Mouse (Mus musculus) embryonic facial prominence, embryonic 14.5 days (tissue): ENCODE results near the gene Actn4. TPM values are rescaled to one million over a fixed set of nuclear protein-coding genes. Genes with fewer than 3 reads are reported as not detected.
"Not testable (repeated sequence)": the region's sequence is repeated elsewhere in the genome, so short reads cannot be mapped to it uniquely, and the experiment has no call there.

Experiments used
- ATAC-seq: fragments of 200-750 bp; cut with Nextera tagmentation; 2 replicates; pipeline ENCODE4 v1.8.0; 2017; ENCODE audit warnings: low read depth, moderate number of reproducible peaks, moderate TSS enrichment
- DNase-seq: peaks from one replicate; pipeline ENCODE4 v3.0.0-alpha.2; 2015; ENCODE audit warnings: low spot score
- H3K27ac ChIP-seq: fragments of 300-500 bp; sonication (generic); replicated peaks from 2 replicates; pipeline ENCODE4 v1.5.1; 2014; ENCODE audit warnings: low read depth, mild to moderate bottlenecking, low read length, moderate library complexity
- H3K27me3 ChIP-seq: fragments of 300-500 bp; sonication (generic); replicated peaks from 2 replicates; pipeline ENCODE4 v1.6.1; 2014; ENCODE audit warnings: low read length; ENCODE audit not compliant: control insufficient read depth, insufficient read depth
- H3K36me3 ChIP-seq: fragments of 300-500 bp; sonication (generic); 2 replicates; pipeline ENCODE4 v1.6.1; 2014; ENCODE audit warnings: low read length, mixed read lengths; ENCODE audit not compliant: control insufficient read depth, insufficient read depth
- H3K4me1 ChIP-seq: fragments of 300-500 bp; sonication (generic); 2 replicates; pipeline ENCODE4 v1.6.1; 2014; ENCODE audit warnings: antibody characterized with exemption, low read length; ENCODE audit not compliant: control insufficient read depth, insufficient read depth
- H3K4me2 ChIP-seq: fragments of 300-500 bp; sonication (generic); 2 replicates; pipeline ENCODE4 v1.6.1; 2014; ENCODE audit warnings: low read depth, mild to moderate bottlenecking, low read length, moderate library complexity, mixed read lengths
- H3K4me3 ChIP-seq: fragments of 300-500 bp; sonication (generic); 2 replicates; pipeline ENCODE4 v1.5.1; 2014; ENCODE audit warnings: low read depth, mild to moderate bottlenecking, low read length
- H3K9ac ChIP-seq: fragments of 300-500 bp; sonication (generic); 2 replicates; pipeline ENCODE4 v1.6.1; 2014; ENCODE audit warnings: low read depth, mild to moderate bottlenecking, low read length, moderate library complexity, mixed read lengths
- H3K9me3 ChIP-seq: fragments of 300-500 bp; sonication (generic); 2 replicates; pipeline ENCODE4 v1.6.1; 2016; ENCODE audit warnings: low read length; ENCODE audit not compliant: control insufficient read depth
- WGBS: fragments of 180-500 bp; shearing (Covaris S2); extraction: QIAGEN DNeasy Blood & Tissue Kit; methylation state at CpG from one replicate; pipeline ENCODE4 v1.1.7; 2014; 5-methylcytosine and 5-hydroxymethylcytosine counted together
- polyA plus RNA-seq: library from polyadenylated mRNA; unstranded; fragments of >200 nt; fragmentation: Nextera tagmentation; extraction: Ambion mirVana; gene quantifications from 2 replicates; pipeline ENCODE4 v1.2.1, GENCODE M21; 2014

Gene Actn4
- polyA plus RNA-seq, 1 experiment from 2014 or later: 256 TPM

GRCm38 (mm10) chr7:28876099-28876498, 86.0 kb downstream of the Actn4 start:
- H3K27me3 ChIP-seq: no peaks in the 10 kb centered on the region
- ATAC-seq (no peak), DNase-seq (no peak)
- H3K4me2 ChIP-seq: no peak overlapping the region
- H3K4me1 ChIP-seq: no peaks in the 10 kb centered on the region
- H3K4me3 ChIP-seq: no peak overlapping the region
- no peaks in the 10 kb centered on the region for H3K9me3 ChIP-seq
- no peaks in the 10 kb centered on the region for H3K36me3 ChIP-seq
- 68% methylated on average over 4 of the region's 4 CpGs for WGBS
- no peak overlapping the region for H3K9ac ChIP-seq
- no peak overlapping the region for H3K27ac ChIP-seq

- DNase-seq: no peak
- ATAC-seq: no peak
- H3K36me3 ChIP-seq: no peaks in the 10 kb centered on the region
- no peak overlapping the region for H3K9ac ChIP-seq
- H3K27me3 ChIP-seq: no peaks in the 10 kb centered on the region
- no peak overlapping the region for H3K27ac ChIP-seq
- WGBS: 42% methylated on average over 2 of the region's 2 CpGs
- no peak overlapping the region for H3K4me2 ChIP-seq
- H3K4me1 ChIP-seq: no peaks in the 10 kb centered on the region
- no peaks in the 10 kb centered on the region for H3K9me3 ChIP-seq
- H3K4me3 ChIP-seq: no peak overlapping the region
Measured at GRCm38 (mm10) chr7:28874565-28874964, 87.6 kb downstream of the Actn4 start.

DNA sequence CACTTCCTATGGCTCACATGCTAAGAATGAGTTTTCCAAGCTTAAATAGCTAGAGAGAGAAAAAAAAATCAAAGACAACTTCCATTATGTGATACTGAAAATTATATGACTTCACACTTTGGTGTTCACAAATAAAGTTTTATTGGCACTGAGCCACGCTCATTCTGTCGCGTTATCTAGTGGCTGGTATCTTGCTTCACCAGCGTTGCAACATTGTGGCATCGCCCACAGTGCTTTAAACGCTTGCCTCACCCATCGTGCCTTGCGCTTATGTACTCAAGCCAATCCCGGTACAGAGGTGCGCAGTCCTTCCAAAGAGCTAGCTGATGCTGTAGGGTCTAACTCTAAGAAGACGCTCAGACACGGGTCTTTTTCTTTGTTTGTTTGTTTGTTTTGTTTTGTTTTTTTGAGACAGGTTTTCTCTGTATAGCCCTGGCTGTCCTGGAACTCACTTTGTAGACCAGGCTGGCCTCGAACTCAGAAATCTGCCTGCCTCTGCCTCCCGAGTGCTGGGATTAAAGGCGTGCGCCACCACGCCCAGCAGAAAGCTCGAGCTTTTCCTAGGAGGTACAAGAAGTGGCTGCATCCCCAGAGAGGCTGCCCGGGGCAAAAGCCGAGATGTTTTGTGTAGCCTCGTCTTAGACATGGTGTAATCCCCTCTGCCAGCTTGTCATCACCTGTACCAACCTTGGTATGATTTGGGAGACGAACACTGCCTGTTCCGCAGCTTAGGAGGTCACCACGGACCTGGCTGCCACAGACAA, 91.1 kb downstream of the Actn4 start:
- WGBS: 90% methylated on average over 24 of the region's 24 CpGs
- no peak overlapping the region for H3K4me3 ChIP-seq
- H3K4me2 ChIP-seq: no peak overlapping the region
- ATAC-seq (no peak), DNase-seq (no peak)
- H3K36me3 ChIP-seq: no peaks in the 10 kb centered on the region
- no peaks in the 10 kb centered on the region for H3K27me3 ChIP-seq
- no peak overlapping the region for H3K27ac ChIP-seq
- no peak overlapping the region for H3K9ac ChIP-seq
- no peaks in the 10 kb centered on the region for H3K9me3 ChIP-seq
- no peaks in the 10 kb centered on the region; the same call in 1 of the 2 replicates for H3K4me1 ChIP-seq

DNA sequence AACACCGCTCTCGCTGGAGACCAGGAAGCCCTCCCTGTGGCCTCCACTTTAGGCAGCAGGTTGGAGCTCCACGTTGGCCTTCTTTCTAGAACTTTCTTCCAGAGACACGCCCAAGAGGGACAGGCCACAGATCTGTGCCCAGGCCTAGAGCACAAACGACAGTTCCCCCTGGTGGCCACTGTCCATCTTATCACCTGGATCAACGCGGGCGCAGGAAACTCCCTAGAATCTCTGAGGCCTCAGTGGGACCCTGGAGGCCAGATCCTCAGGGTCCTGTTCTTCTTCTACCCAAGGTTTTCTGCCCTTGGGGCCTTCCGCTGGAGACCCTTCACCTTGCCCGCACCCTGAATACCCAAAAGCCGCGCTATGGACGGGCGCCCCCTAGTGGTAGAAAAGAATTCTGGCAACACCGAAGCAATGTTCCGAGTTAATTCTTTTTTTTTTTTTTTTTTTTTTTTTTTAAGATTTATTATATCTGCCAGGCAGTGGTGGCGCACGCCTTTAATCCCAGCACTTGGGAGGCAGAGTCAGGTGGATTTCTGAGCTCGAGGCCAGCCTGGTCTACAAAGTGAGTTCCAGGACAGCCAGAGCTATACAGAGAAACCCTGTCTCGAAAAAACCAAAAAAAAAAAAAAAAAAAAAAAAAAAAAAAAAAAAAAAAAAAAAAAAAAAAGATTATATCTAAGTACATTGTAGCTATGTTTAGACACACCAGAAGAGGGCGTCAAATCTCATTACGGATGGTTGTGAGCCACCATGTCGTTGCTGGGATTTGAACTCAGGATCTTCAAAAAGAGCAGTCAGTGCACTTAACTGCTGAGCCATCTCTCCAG, 94.4 kb downstream of the Actn4 start:
- H3K27ac ChIP-seq: 0 out of 2 replicates have a peak overlapping the region, but pooled peaks have one; percentile 21
- H3K27me3 ChIP-seq, ATAC-seq, H3K9ac ChIP-seq, H3K36me3 ChIP-seq, H3K4me3 ChIP-seq, H3K9me3 ChIP-seq: not testable (repeated sequence)
- WGBS: 30% methylated on average over 23 of the region's 23 CpGs
- peak overlapping the region; percentile 29; the same call in 1 of the 2 replicates for H3K4me2 ChIP-seq
- DNase-seq: peak; percentile 69
- peaks cover 15% of the 10 kb centered on the region; the same call in 1 of the 2 replicates for H3K4me1 ChIP-seq

- Histone ChIP-seq H3K4me3 (no peak overlapping the region), H3K27ac (0 out of 2 replicates have a peak overlapping the region, but pooled peaks have one; percentile 21), H3K36me3 (no peaks in the 10 kb centered on the region), H3K27me3 (no peaks in the 10 kb centered on the region), H3K4me2 (no peak overlapping the region), H3K9ac (no peak overlapping the region), H3K4me1 (peaks cover 15% of the 10 kb centered on the region; the same call in 1 of the 2 replicates), H3K9me3 (no peaks in the 10 kb centered on the region)
- no peak for ATAC-seq
- DNase-seq: no peak
- 89% methylated on average over 28 of the region's 28 CpGs for WGBS
Measured at GRCm38 (mm10) chr7:28866769-28867507, 95.2 kb downstream of the Actn4 start.

DNA sequence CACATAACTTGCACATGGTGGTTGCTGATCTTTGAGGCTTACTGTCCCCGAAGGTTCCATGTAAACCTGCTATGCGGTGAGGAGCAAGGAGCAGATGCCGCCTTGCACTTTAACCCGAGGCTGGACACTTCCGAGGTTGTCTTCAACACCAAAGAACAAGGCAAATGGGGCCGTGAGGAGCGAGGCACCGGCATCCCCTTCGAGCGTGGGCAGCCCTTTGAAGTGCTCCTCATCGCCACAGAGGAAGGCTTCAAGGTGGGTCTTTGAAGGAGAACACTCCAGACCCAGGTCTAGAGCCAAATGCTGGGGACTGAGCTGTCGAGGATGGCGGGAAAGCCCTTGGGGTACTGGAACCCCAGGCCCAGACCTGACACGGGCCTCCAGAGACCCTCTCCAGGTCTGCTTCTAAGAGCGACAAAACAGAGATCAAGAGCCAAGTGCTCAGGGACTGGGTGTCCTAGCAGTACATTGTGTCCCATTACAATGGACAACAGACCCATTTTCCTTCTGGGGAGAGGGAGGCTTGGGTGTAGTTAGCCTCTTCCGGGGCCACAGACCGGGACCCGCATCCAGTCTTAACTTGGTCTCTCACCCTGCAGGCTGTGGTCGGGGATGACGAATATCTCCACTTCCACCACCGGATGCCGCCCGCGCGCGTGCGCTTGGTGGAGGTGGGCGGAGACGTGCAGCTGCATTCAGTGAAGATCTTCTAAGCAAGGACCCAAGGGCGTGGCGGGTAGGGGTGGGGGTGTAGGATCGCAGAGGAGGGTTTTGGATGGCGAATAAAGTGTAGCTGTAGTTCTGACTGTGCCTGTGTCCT, 96.4 kb downstream of the Actn4 start:
- peak overlapping the region; percentile 36 for H3K27ac ChIP-seq
- peak; percentile 80 for ATAC-seq
- 39% methylated on average over 33 of the region's 33 CpGs for WGBS
- no peaks in the 10 kb centered on the region for H3K36me3 ChIP-seq
- peaks cover 15% of the 10 kb centered on the region; the same call in 1 of the 2 replicates for H3K4me1 ChIP-seq
- peak overlapping the region; percentile 52 for H3K4me2 ChIP-seq
- no peaks in the 10 kb centered on the region for H3K9me3 ChIP-seq
- DNase-seq: peak; percentile 88
- H3K4me3 ChIP-seq: peak overlapping the region; percentile 26
- H3K27me3 ChIP-seq: no peaks in the 10 kb centered on the region
- peak overlapping the region; percentile 40; the same call in 1 of the 2 replicates for H3K9ac ChIP-seq

- ATAC-seq (peak; percentile 41), DNase-seq (peak; percentile 61)
- Histone ChIP-seq H3K4me1 (peaks cover 15% of the 10 kb centered on the region; the same call in 1 of the 2 replicates), H3K27me3 (no peaks in the 10 kb centered on the region), H3K9ac (peak overlapping the region; percentile 4; the same call in 1 of the 2 replicates), H3K36me3 (no peaks in the 10 kb centered on the region), H3K4me2 (peak overlapping the region; percentile 33), H3K4me3 (peak overlapping the region; percentile 5; the same call in 1 of the 2 replicates), H3K27ac (peak overlapping the region; percentile 65), H3K9me3 (no peaks in the 10 kb centered on the region)
- 31% methylated on average over 9 of the region's 9 CpGs for WGBS
Measured at GRCm38 (mm10) chr7:28864288-28864750, 97.8 kb downstream of the Actn4 start.
